Mouse (Mus musculus) erythroblast, embryonic 14.5 days (primary cell): Measurements from ENCODE around the gene Bcar3. TPM values are rescaled to one million over a fixed set of nuclear protein-coding genes. Genes with fewer than 3 reads are reported as not detected.

Experiments used
- H3K27me3 ChIP-seq: 2 replicates; pipeline ENCODE4 v1.6.1; 2012; ENCODE audit warnings: inconsistent platforms; ENCODE audit not compliant: control insufficient read depth
- H3K36me3 ChIP-seq: 2 replicates; pipeline ENCODE4 v1.6.1; 2012; ENCODE audit warnings: mild to moderate bottlenecking, inconsistent platforms; ENCODE audit not compliant: control insufficient read depth
- H3K4me1 ChIP-seq: 2 replicates; pipeline ENCODE4 v1.6.1; 2012; ENCODE audit warnings: inconsistent platforms; ENCODE audit not compliant: control insufficient read depth
- H3K4me3 ChIP-seq: replicated peaks from 2 replicates; pipeline ENCODE3; 2012; ENCODE audit warnings: moderate library complexity, mild to moderate bottlenecking, inconsistent platforms
- H3K9me3 ChIP-seq: 2 replicates; pipeline ENCODE4 v1.6.1; 2012; ENCODE audit warnings: low read length, inconsistent platforms, mixed read lengths; ENCODE audit not compliant: control insufficient read depth
- GATA1 ChIP-seq: IDR thresholded peaks from 2 replicates; pipeline ENCODE4 v1.6.1; 2012; ENCODE audit warnings: low read length, inconsistent platforms, mixed read lengths
- TAL1 ChIP-seq: IDR thresholded peaks from 3 replicates; pipeline ENCODE4 v1.6.1; 2012; ENCODE audit warnings: low read length, inconsistent platforms, mixed read lengths
- polyA plus RNA-seq: library from polyadenylated mRNA; stranded (reverse); fragments of >175 nt; gene quantifications from 2 replicates; pipeline ENCODE4 v1.2.3, GENCODE M21; 2012

Gene Bcar3
- polyA plus RNA-seq, 1 experiment = not detected

GRCm38 (mm10) chr3:122403860-122404557, 110.1 kb downstream of the Bcar3 start:
- H3K36me3 ChIP-seq = no peaks in the 10 kb centered on the region
- H3K9me3 ChIP-seq = no peaks in the 10 kb centered on the region
- H3K4me3 ChIP-seq = no peak overlapping the region
- H3K27me3 ChIP-seq = no peaks in the 10 kb centered on the region
- no peaks in the 10 kb centered on the region for H3K4me1 ChIP-seq
- TF ChIP-seq TAL1 (no peak), GATA1 (no peak)

- no peak for TF ChIP-seq GATA1
- TF ChIP-seq TAL1 = no peak
- H3K4me1 ChIP-seq = no peaks in the 10 kb centered on the region
- H3K9me3 ChIP-seq = no peaks in the 10 kb centered on the region
- H3K27me3 ChIP-seq = no peaks in the 10 kb centered on the region
- no peak overlapping the region for H3K4me3 ChIP-seq
- H3K36me3 ChIP-seq = no peaks in the 10 kb centered on the region
These were observed 111.4 kb downstream of the Bcar3 start for GRCm38 (mm10) chr3:122405203-122405956.

DNA sequence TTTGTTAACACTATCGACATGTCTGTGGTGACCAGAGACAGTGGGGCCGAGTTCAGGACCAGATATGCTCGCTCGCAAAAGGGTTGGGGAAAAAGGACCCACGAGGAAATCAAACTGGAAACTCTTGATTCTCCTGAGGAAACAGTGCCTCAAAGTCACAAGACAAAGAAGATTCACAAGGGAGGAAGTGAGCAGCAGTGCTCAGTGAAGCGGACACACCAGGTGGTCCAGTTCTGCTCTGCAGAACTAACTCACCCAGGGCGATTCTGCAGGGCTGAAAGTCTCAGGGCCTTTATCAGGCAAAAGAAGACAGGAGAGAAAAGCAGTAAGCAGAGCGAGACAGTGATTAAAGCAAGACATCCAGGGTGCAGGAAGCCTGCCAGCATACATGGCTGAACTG, 112.5 kb downstream of the Bcar3 start:
- H3K9me3 ChIP-seq = no peaks in the 10 kb centered on the region
- no peaks in the 10 kb centered on the region for H3K4me1 ChIP-seq
- no peaks in the 10 kb centered on the region for H3K36me3 ChIP-seq
- no peak for TF ChIP-seq GATA1
- TF ChIP-seq TAL1 = no peak
- H3K4me3 ChIP-seq = no peak overlapping the region
- H3K27me3 ChIP-seq = no peaks in the 10 kb centered on the region

- no peak overlapping the region for H3K4me3 ChIP-seq
- TF ChIP-seq GATA1 = no peak
- TF ChIP-seq TAL1 = no peak
- H3K36me3 ChIP-seq = no peaks in the 10 kb centered on the region
- H3K9me3 ChIP-seq = no peaks in the 10 kb centered on the region
- H3K4me1 ChIP-seq = no peaks in the 10 kb centered on the region
- H3K27me3 ChIP-seq = no peaks in the 10 kb centered on the region
These were observed 113.8 kb downstream of the Bcar3 start for GRCm38 (mm10) chr3:122407757-122408156.

DNA sequence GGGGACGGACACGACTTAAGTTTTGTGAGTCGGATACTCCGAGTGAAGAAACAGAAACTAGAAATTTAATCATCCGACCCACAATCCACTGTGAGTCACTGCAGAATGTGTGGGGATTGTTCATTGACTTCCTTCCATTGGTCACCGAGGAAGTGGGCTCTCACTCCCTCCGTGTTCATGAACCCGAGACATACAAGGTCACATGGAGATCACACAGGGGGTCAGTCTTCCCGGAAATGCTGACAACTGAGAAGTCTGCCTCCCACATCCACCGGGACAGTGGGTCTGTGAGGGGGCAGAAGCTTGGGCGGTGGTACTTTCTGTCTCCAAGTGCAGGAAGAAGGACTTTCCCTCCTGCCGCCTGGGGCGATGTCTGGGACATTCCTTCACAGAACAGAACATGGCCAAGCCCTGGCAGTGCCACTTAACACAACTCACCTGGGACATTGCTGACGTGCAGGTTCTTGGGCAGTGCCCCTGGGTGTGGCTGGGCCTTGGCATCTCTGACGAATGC, 114.9 kb downstream of the Bcar3 start:
- Histone ChIP-seq H3K27me3 (peaks cover 2% of the 10 kb centered on the region; the same call in 1 of the 2 replicates), H3K9me3 (no peaks in the 10 kb centered on the region), H3K4me3 (no peak overlapping the region), H3K36me3 (no peaks in the 10 kb centered on the region), H3K4me1 (no peaks in the 10 kb centered on the region)
- TF ChIP-seq TAL1 (no peak), GATA1 (no peak)

DNA sequence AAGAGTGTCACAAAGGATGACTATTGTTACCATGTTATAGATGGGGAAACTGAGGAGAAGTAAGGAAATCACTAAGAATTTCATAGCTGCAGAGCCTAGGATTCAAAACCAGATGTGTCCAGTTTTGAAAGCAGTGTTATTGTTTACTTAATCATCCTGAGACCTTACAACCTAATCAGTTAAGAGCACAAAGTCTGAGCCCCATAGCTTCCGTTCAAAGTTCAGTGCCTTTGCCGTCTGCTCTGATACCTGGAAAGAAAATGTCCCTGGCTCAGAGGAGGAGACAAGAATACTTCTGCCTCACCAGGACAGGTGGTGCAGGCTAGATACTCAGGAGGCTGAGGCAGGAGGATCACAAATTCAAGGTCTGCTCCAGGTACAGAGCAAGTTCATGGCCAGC, 117.7 kb downstream of the Bcar3 start:
- Histone ChIP-seq H3K9me3 (no peaks in the 10 kb centered on the region), H3K4me3 (no peak overlapping the region), H3K4me1 (no peaks in the 10 kb centered on the region), H3K36me3 (no peaks in the 10 kb centered on the region), H3K27me3 (peaks cover 3% of the 10 kb centered on the region; the same call in 1 of the 2 replicates)
- no peak for TF ChIP-seq TAL1

GRCm38 (mm10) chr3:122413729-122414561, 120.0 kb downstream of the Bcar3 start:
- no peak overlapping the region for H3K4me3 ChIP-seq

DNA sequence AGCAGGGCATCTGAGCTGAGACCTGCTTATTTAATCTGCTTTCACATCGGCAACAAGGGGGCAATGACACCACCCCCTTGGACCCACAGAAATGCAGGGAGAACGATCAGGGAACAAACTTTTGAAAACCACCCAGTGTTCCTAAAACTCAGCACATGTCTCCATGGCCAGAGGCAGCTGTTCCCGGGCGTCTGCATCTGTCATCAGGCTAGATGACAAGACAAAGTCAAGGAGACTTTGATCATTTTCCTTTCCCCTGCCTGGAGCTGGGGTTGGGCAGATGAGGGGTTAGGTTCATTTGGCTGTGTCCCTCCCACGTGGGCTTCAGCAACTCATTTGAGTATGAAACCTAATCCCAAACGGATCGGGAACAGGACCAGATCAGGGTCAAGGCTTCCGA, 120.9 kb downstream of the Bcar3 start:
- Histone ChIP-seq H3K4me1 (no peaks in the 10 kb centered on the region; the same call in none of the 2 replicates), H3K9me3 (no peaks in the 10 kb centered on the region; the same call in 1 of the 2 replicates), H3K36me3 (no peaks in the 10 kb centered on the region), H3K27me3 (peaks cover 28% of the 10 kb centered on the region), H3K4me3 (no peak overlapping the region)
- TF ChIP-seq TAL1 (no peak), GATA1 (no peak)

More at GRCm38 (mm10) chr3:122413729-122414561, 120.0 kb downstream of the Bcar3 start:
- peaks cover 19% of the 10 kb centered on the region for H3K27me3 ChIP-seq
- no peaks in the 10 kb centered on the region for H3K4me1 ChIP-seq
- TF ChIP-seq GATA1 (no peak), TAL1 (no peak)
- H3K36me3 ChIP-seq = no peaks in the 10 kb centered on the region
- no peaks in the 10 kb centered on the region for H3K9me3 ChIP-seq
